Mouse (Mus musculus) MEL-GATA-1-ER (cell line): ENCODE data around the gene Adam19.
A peak's percentile ranks its signal among the peaks of the same experiment; 100 is the strongest.
"Not testable (repeated sequence)": the region's sequence is repeated elsewhere in the genome, so short reads cannot be mapped to it uniquely, and the experiment has no call there.

Source experiments
- DNase-seq: peaks from one replicate; pipeline ENCODE4 v3.0.0-alpha.2; 2012; ENCODE audit warnings: low read depth; ENCODE audit errors: extremely low read depth

Gene Adam19

DNA sequence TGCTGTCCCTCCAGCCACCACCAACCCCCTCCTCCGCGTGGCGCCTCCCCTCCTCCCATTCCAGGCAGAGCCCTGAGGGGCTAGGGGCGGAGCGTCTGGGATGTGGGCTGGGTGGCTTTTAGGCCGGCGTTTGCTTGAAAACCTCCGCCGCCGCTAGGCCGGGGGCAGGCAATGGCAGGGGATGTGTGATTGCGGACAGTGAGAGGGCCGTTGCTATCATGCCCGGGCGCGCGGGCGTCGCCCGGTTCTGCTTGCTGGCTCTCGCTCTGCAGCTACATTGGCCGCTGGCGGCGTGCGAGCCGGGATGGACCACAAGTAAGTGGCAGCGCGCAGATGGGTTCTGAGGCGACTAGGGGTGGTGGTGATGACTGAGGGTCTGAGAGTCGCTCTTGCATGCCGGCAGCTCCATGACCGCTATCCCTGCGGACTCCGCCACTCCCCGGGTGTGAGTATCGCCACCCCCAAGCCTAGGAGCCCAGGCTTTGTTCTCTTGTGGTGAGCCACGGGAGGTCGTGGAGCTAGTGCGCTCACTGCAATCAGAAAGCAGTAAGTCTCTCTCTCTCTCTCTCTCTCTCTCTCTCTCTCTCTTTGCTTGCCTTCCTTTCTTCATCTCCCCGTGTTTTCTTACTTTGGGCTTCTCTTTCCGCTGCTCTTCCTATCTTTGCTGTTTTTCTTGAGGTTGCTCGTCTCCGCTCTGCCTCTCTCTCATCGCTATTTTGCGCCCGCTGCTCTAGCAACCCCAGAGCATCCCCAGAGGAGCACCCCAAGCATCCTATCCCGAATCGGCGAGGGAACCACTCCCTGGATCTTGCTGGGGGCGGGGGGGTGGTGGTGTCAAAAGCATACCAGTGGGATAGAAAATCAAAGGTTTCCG, at the start of gene Adam19:
Adam19 (plus strand) TSS at position 97 of the 874 bp plus-strand sequence.
- no peak for DNase-seq

DNA sequence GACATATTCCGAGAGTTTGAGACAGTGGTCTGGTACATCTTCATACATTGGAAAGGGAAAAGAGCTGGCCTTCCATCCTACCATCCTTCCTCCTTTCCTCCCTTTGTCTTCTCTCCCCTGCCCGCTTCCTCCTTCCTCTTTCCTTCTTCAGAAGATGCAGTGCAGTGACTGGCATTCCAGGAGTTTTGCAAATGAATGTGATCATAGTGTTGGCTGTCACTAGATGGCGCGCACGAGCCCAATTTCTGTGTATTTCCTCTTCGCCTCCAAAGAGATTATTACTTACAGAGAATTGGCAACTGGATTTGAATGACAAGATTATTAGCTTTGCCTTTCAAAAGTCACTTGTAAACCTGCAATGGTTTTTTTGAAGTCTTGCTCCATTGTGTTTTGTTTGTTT, 39.7 kb upstream of the Adam19 start:
- peak; percentile 33 for DNase-seq

DNA sequence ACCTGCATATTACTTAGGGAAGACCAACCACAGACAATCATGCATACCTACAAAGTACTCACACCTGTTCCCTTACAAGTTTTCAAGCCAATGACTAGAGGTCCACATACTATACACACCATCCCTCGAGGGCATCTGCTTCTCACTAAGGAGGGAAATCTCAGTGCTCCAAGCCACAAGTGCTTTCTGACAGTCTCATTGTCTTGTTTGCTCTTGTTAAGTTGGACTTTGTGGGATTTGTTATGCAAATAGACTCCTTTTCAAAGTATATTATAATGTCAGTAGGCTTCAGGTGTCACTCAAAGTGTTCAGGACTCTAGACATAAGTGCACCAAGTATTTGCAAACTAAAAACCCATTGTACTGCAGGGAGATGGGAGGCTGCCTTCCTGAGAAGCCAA, 35.5 kb upstream of the Adam19 start:
- DNase-seq = no peak

DNA sequence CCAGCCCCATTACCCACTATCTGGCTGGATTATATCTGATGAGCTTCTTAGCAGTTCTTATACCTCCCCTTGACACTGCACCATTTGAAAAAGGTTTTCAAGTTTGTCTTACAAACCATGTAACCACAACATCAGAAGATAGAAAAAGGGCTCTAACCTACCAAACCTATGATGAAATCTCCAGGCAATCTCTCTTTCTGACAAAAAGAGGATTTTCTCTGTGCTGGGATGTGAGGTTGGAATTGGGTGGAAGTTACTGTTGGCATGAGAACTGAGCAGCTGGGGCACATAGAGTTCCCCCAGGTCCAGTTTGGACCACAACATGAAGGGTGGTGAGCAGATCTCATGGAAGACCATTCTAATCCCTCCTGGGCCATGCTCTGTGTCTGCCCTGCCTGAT, 33.9 kb upstream of the Adam19 start:
- no peak for DNase-seq

DNA sequence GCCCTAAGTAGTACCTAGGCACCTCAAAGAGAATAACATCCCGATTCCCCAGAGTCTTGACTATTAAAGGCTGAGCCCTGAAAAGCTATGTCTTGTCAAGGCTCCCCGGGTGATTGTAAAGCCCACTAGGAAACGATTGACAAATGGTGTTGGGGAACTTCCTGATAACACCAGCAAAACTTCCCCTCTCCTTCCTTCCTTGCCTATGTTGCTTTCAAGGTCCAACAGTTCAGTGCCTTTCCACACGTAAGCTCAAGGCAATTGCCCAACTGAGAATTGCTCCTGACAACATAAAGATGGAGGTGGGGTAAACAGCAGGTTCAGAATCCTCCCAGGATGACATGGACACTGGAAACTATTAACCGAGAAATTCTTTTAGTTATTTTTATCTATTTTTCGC, 32.8 kb upstream of the Adam19 start:
- no peak for DNase-seq

DNA sequence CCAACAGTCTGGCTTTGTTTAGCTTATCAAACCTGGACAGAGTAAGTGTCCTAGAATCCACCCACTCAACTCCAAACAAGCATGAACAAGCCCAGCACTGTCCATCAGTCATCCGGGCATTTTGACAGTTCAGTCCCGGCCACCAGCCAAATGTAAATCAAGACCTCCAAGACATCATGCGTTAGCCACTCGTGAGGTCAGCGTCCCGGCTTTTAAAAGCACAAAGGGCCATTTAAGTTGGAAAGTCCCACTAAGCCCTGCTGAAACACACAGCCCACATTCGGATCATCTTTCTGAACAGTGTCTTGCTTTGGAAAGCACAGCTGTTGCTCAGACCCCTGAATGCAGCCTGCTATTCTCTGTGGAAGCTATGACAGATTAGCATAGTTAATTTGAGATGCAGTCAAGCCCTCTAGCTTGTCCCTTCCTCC, 29.8 kb upstream of the Adam19 start:
- no peak for DNase-seq

DNA sequence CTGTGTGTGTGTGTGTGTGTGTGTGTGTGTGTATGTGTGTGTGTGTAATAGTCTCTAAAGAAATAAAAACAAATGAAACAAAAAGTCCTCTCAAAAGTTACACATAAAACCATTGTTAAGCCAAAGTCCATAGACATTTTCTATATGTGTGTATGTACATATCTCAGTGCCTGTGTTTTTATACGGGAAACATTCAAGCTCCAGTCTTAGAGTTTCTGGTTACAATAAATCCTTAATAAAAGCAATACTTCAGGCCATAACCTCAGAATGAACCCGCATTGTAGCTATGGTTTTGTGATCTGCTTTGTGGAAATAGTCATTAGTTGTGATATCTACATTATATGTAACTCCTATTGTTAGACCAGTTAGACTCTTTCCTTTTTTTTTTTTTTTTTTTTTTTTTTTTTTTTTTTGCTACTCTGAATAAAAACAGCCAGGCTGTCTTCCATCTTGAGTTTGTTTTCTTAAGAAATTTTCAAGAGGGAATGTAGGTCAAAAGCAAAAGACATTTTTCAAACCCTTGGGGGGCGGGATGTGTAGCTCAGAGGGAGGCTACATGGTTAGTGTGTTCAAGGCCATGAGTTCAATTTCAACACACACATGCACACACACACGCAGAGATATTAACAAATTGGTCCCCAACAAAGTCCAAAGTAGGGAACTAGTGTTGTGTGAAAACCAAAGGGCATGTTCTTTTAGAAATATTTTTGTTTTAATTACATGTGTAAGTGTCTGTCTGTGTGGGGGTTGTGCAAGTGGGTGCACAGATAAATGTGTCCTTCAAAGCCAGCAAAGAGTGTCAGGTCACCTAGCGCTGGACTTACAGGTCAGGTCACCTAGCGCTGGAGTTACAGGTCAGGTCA, 27.6 kb upstream of the Adam19 start:
- no peak for DNase-seq

DNA sequence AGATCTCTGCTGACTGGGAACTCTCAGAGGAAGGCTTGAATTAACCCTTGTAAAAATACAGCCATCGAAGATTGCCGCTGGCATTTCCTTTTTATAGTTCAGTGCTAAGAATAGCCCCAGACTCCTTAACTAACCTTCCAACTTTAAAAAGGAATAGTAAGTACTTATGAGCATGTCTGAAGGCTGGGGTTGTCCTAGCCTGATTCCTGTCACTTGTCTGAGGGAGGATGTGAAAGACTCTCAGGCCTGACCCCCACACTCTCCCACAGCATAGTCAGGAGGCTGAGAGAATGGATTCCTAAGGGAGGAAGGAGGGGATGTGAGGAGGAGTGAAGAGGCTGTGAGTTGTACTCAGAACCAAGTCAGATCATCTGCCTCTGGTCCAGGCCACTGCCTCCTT, 26.3 kb upstream of the Adam19 start:
- no peak for DNase-seq

DNA sequence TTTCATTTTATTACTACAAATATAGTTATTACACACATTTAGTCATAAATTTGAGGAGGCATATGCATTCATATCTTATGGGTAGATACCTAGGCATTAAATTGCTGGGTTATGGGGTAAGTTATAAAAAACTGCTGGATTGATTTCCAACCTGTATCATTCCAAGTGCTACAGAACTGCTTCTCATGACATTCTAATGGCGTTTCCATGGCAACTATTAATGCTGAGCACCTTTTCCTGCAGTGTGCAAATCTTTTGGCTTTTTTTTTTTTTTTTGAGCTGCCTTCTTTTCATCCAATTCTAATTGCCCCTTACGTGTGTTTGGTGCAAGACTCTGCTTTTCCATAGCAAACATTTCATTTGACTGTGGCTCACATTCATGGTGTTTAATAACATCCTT, 25.8 kb upstream of the Adam19 start:
- no peak for DNase-seq

DNA sequence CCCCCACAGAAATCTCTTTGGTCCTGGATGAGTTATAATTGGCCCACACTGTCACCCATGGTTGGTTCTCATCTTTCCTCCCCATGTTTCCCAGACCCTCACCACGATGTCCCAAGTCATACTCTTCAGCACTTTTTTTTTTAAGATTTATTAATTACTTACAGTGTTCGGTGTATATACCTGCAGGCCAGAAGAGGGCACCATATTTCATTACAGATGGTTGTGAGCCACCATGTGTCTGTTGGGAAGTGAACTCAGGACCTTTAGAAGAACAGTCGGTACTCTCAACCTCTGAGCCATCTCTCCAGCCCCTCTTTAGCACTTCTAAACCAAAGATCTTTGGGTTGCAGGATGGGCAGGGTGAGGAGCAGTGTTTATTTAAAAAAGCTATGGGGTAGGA, 24.3 kb upstream of the Adam19 start:
- DNase-seq = peak; percentile 18

DNA sequence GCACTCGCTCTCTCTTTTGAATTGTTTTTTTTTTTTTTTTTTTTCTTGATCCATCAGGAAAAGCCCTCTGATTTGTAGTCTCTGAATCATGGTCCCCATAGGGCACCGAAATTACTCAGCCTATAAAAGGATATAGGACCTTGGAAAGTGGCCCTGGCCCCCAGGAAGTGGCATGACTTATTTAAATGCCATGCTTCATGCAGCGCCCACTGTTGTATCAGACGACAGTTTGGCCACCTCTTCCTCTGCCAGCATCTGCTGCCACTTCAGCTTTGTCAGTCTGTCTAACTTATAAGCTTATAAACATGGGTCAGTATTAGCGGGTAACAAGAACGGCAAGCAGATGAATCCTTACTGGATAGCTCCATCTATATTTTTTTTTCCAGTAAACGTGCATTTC, 22.8 kb upstream of the Adam19 start:
- DNase-seq = no peak

DNA sequence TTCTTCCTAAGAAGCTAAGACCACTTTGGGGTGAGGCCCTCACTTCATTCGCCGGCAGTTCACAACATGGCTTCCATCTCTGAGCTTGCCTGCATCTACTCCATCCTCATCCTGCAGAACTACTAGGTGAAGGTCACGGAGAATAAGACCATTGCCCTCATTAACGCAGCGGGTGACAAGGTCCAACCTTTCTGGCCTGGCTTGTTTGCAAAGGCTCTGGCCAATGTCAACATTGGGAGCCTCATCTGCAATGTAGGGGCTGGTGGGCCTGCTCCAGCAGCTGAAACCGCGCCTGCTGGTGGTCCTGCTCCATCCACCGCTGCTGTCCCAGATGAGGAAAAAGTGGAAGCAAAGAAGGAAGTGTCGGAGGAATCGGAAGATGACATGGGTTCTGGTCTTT, 19.4 kb upstream of the Adam19 start:
- DNase-seq = no peak

DNA sequence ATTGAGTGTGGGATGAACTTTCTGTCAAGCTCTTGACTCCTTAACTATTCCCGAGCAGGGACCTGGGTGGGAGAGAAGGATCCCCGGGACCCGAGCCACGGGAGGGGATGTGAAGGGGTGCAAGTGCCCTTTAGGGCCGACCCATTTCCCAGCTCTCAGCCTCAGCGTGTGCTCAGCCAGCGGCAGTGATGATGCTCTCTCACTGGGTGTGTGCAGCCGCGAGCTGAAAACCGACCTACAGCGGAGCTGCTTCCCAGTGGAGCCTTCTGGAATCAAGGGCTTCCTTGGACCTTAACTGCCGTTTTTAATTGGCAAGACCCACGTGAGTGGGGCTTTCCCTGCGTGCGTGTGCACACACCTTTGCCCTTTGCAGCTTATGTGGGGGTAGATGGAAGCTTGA, 16.9 kb upstream of the Adam19 start:
- no peak for DNase-seq

DNA sequence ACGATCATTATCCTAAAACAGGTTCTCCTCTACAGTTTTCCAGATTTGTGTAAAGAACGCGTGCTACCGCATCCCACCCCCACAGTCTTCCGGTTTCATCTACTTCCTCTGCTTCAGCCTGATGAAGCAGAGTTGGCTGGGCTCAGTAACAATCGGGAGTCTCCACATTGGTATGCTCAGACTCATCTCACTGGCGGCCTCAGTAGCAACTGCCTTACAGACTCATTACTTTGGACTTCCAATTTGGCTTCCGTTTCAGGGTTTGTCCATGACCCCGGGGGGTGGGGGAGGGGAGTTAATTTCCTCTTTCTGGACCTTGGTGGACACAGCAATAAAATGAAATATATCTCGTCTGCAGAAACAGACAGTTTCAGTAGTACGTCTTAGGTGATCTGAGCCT, 16.5 kb upstream of the Adam19 start:
- no peak for DNase-seq

DNA sequence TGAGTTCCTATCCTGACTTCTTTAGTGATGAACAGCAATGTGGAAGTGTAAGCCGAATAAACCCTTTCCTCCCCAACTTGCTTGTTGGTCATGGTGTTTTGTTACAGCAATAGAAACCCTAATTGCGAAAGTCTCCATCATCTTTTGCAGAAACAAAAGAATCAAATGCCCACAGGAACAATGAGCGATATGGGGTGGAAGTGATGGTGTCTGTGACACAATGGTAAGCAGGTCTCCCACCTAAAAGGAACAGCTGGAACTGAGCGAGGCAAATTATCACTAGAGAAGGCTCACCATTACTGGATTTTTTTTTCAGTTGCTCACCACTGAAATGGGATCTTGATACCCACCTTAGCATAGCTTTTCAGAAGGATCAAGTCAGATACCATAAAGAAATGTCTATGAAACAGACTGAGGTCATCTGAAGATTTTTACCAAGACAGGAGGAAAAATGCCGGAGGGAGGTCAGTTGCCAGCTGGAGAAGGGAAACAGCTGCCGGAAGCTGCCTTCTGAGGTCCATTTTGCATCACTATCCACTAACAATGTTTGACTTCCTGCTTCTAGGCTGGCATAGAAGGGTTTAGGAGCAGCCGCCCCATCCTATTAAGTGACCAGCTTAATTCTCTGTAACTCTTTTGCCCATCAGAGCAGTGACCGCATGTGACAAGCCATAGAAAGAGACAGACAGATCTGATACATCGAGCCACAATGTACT, 14.8 kb upstream of the Adam19 start:
- DNase-seq = no peak

DNA sequence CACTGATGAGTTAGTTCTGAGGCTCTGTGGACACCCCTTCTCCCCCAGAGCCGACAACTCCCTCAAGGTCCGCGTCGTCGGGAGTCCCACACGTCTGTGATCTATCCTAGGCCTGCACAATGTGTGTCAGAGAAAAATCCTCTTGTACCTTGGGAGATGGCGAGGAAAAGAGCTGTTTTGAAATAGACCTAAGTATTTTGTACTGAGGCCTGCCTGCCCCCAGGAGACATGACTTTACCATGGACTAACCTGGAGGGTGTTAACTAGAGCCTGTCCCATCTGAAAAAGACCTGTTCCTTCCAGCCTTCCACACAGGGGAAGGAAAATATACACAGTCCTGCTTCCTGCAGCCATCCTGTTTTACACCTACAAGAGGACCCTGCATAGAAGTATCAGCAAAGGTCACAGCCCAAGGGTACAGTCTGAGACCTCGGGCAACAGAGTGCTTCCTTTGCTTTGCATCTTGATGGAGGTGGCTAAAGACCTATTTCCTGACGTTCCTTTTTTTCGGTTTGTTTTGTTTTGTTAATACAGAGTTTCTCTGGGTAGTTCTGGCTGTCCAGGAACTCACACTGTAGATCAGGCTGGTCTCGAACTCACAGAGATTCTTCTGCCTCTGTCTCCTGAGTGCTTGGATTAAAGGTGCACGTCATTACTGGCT, 14.1 kb upstream of the Adam19 start:
- no peak for DNase-seq

DNA sequence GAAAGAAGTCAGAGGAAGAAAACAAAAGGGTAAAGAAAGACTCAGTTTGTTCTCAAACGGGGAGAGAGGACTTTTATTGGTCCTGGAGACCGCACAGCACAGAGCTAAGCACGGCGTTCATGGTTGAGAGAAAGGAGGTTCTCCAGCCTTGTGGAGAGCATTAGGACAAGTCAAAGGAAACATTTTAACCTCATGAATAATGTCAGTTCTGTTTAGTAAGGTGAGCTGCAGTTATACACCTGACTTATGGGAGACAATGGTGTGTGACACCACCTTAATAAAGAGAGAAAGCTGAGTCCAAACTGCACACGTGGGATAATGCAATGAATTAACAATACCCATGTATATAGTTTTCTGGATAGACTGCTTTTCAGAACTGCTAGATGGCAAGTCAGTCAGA, 11.0 kb upstream of the Adam19 start:
- DNase-seq = no peak

DNA sequence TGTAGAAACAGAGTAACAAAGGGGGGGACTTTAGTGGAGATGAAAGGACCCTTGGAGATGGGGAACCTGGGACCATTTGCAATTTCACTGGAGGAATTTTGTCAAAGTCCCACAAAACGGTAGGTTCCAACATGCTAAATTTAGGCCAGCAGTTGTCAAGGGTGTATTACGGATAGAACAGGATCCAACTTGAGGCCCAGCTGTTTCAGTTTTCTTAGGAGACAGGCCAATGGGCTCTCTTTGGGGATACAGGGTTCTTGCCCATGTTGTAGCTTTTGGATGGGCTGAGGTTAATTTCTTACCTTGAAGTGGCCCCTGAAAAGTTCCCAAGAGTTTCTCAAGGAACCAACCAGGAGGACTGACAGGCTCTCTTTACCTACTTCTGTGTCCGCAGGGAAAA, 8.5 kb upstream of the Adam19 start:
- DNase-seq = no peak

DNA sequence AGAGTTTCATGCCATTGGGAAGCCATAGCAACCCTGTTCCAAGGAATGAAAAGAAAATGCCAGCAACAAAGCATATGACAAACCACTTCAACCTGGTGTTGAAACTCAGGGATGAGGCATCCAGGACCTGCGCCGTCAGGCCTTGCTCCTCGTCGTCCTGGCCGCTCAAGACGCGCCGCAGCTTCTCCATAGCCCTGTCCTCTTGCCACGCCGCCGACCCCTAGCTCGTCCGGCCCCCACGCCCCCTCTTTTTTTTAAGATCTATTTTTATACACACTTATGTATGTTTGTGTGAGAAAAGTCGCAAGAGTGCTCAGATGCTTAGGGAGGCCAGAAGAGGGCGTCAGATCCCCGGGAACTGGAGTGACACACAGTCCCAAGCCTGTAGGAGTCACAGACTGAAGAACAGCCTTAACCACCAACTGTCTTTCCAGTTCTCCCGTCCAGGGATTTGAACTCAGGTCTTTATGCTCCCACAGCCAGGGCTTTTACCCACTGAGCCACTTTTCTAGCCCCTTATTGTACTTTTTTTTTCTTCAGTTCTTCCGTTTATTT, 3.6 kb upstream of the Adam19 start, which contains the start of gene Gm12166:
Gm12166 (minus strand) TSS at position 217 of the 555 bp plus-strand sequence.
- DNase-seq = peak; percentile 42

DNA sequence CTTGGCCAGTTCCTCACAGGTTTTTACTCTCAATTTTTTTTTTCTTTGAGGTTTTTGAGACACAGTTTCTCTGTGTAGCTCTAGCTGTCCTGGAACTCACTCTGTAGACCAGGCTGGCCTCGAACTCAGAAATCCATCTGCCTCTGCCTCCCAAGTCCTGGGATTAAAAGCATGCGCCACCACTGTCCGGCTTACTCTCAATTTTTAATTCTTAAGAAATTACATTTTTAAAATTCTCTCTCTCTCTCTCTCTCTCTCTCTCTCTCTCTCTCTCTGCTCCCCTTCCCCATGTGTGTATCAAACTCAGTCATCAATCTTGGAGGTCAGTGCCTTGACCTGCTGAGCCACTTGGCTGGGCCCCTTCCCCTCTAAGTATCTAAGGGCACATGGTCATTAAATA, 2.3 kb upstream of the Adam19 start:
- DNase-seq = not testable (repeated sequence)

DNA sequence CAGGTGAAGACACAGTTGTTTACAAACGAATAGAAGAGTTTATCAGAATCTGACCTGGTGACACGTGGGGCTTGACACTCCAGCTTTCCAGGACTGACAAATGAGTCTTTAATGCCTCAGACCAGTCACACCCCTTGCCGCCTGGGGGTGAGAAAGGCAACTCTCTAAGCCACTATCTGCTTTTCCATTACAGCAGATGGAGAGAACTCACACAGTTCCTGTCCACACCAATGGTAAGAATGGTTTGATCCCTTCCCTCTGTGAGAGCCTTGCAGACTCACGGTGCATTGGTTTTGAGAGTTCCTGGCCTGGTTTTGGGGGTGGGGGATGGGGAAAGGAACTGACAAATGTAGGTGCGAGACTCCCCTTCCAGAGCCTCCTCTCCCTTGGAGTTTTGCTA, 1.5 kb upstream of the Adam19 start:
- DNase-seq = no peak
